Mouse (Mus musculus) ES-E14 (cell line): ENCODE measurements at regions not wholly inside any gene's neighbourhood (a gene's known extent, or its start where the extent isn't known, plus 50 kb on each side); places are given as distances from the start of the nearest gene placed in this dataset.

Experiments
- DNase-seq: peaks from one replicate; pipeline ENCODE4 v3.0.0-alpha.2; 2013; ENCODE audit warnings: low read depth, low spot score
- H3K27ac ChIP-seq: 2 replicates; pipeline ENCODE4 v1.5.1; 2012; ENCODE audit warnings: low read depth, mild to moderate bottlenecking, low read length, moderate library complexity, mixed read lengths; ENCODE audit not compliant: poor library complexity, insufficient read depth, severe bottlenecking
- H3K36me3 ChIP-seq: 2 replicates; pipeline ENCODE4 v1.6.1; 2012; ENCODE audit warnings: mild to moderate bottlenecking, low read length, moderate library complexity, mixed read lengths; ENCODE audit not compliant: control insufficient read depth, poor library complexity, insufficient read depth, severe bottlenecking
- H3K4me1 ChIP-seq, 2 experiments: fragments of 150-350 bp in 1 of 2; sonication (generic) in 1 of 2; 2 replicates each; pipeline ENCODE4 v1.6.1; 2012; ENCODE audit warnings: low read length in 2 of 2, mild to moderate bottlenecking in 1 of 2, mixed read lengths in 1 of 2; ENCODE audit not compliant: control insufficient read depth in 2 of 2, insufficient read depth in 2 of 2, poor library complexity in 1 of 2
- H3K4me3 ChIP-seq, 2 experiments: fragments of 150-350 bp in 1 of 2; sonication (generic) in 1 of 2; 2 replicates each; pipeline ENCODE4 v1.5.1; 2012; ENCODE audit warnings: low read length in 2 of 2, low read depth in 1 of 2, mild to moderate bottlenecking in 1 of 2, mixed read lengths in 1 of 2; ENCODE audit not compliant: insufficient read depth in 1 of 2, poor library complexity in 1 of 2, severe bottlenecking in 1 of 2
- H3K9ac ChIP-seq: 2 replicates; pipeline ENCODE4 v1.6.1; 2012; ENCODE audit warnings: low read depth, mild to moderate bottlenecking, low read length, mixed read lengths; ENCODE audit not compliant: poor library complexity, insufficient read depth, severe bottlenecking
- H3K9me3 ChIP-seq: fragments of 150-350 bp; sonication (generic); 2 replicates; pipeline ENCODE4 v1.6.1; 2012; ENCODE audit warnings: low read depth, mild to moderate bottlenecking, low read length; ENCODE audit not compliant: control insufficient read depth, insufficient read depth
- CHD2 ChIP-seq: IDR thresholded peaks from 2 replicates; pipeline ENCODE4 v1.6.1; 2014; ENCODE audit warnings: mild to moderate bottlenecking, low read depth, low read length, inconsistent platforms
- HCFC1 ChIP-seq: IDR thresholded peaks from 2 replicates; pipeline ENCODE4 v1.6.1; 2012; ENCODE audit warnings: low read length, inconsistent platforms, borderline replicate concordance; ENCODE audit not compliant: insufficient read depth
- MAFK ChIP-seq: IDR thresholded peaks from 2 replicates; pipeline ENCODE4 v1.6.1; 2014; ENCODE audit warnings: mild to moderate bottlenecking, low read depth, low read length, inconsistent platforms; ENCODE audit not compliant: insufficient read depth
- ZC3H11A ChIP-seq: IDR thresholded peaks from 2 replicates; pipeline ENCODE4 v1.6.1; 2012; ENCODE audit warnings: low read depth, mild to moderate bottlenecking, inconsistent platforms, low read length, borderline replicate concordance
- ZNF384 ChIP-seq: IDR thresholded peaks from 2 replicates; pipeline ENCODE4 v1.6.1; 2012; ENCODE audit warnings: low read depth, low read length, inconsistent platforms
- in situ Hi-C, 2 experiments: fragments of 600-800 bp; cut with MboI; formaldehyde crosslinking; loops; one replicate each; pipeline ENCODE4 v1.15.1; 2025; ENCODE audit warnings: low sequenced_read_pairs in 2 of 2, inconsistent platforms in 1 of 2; ENCODE audit not compliant: unreplicated experiment in 2 of 2

DNA sequence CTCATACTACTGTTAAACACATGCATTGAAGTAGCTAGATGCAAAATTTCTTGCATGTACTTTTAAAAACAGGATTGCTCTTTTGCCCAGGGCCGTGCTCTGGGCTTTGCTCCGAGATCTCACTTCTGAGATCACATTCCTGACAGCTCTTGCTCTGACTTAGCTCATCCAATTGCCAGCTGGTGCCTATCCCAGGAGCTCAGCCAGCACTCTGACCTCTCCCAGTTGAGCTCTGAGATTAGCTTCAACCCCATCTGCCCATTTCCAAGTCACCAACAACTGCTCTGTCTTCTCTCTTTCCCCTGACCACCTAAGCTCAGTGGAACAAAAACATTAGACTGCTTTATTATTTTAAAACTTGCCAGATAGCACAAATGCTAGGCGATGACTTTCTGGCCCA is 572.4 kb downstream of the Pla2g4a start:
- H3K36me3 ChIP-seq, result no peaks in the 10 kb centered on the region
- H3K9ac ChIP-seq, result no peak overlapping the region
- no peak overlapping the region for H3K4me3 ChIP-seq
- peaks cover 1% of the 10 kb centered on the region; the same call in 1 of the 2 replicates for H3K9me3 ChIP-seq
- TF ChIP-seq ZNF384, result no peak
- no peaks in the 10 kb centered on the region for H3K4me1 ChIP-seq
- no peak for DNase-seq
- no peak overlapping the region for H3K27ac ChIP-seq
- in situ Hi-C loops, result no loop called here

DNA sequence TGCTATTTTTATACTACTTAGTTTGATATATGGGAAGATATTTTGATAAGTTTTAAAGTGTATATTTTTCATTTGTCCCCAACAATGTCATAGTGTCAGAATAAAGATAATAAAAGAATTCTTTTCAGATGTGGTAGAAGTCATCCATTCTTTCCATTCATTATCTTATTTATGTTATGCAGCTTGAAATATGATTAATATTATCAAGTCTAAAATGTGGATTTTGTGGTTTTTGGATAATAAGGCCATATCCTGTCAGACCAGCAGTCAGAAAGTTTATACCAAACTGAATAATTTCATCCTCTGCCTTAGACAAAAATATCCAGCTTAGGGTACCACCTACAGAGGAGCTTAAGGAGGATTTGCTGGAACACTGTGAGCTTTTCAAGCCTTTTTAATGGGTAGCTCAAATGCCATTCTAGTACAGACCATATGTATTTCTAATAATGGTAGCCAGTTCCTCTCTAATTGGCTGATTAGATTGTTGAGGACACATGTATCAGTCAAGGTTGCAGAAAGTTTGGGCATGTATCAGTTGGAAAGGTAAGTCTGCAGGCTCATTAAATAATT is 609.7 kb downstream of the Pla2g4a start:
- no peaks in the 10 kb centered on the region for H3K36me3 ChIP-seq
- no peak overlapping the region for H3K4me3 ChIP-seq
- TF ChIP-seq ZC3H11A (no peak), ZNF384 (no peak), CHD2 (no peak), MAFK (no peak), HCFC1 (no peak)
- no peak for DNase-seq
- no peaks in the 10 kb centered on the region for H3K4me1 ChIP-seq
- no peak overlapping the region for H3K9ac ChIP-seq
- H3K9me3 ChIP-seq, result no peaks in the 10 kb centered on the region
- no peak overlapping the region for H3K27ac ChIP-seq
- in situ Hi-C loops, result no loop called here

DNA sequence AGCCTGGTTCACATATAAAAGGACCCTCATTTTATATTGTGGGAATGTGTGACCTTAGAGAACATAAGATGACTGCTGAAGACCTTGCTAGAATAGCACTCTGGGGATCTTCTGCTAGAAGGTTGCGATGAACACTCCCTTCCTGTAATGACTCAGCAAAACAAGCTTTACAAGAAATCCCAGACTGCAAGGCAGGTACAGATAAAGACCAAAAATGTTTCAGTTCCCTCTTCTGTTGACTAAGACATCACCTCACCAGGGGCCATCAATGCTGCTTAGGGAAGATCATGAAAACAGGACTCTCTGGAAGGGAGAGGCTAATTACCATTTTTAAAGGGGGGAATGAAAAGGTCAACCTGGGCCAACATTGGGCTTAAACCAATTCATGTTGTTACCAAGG is 613.7 kb downstream of the Pla2g4a start:
- TF ChIP-seq ZC3H11A (no peak), ZNF384 (no peak), CHD2 (no peak), HCFC1 (no peak), MAFK (0 out of 2 replicates have a peak, but pooled peaks have one; percentile 26)
- no peaks in the 10 kb centered on the region for H3K36me3 ChIP-seq
- H3K4me3 ChIP-seq, result no peak overlapping the region
- no peak overlapping the region for H3K27ac ChIP-seq
- no peaks in the 10 kb centered on the region for H3K9me3 ChIP-seq
- no peak overlapping the region for H3K9ac ChIP-seq
- no peaks in the 10 kb centered on the region for H3K4me1 ChIP-seq
- in situ Hi-C loops, result no loop called here
- DNase-seq, result no peak

DNA sequence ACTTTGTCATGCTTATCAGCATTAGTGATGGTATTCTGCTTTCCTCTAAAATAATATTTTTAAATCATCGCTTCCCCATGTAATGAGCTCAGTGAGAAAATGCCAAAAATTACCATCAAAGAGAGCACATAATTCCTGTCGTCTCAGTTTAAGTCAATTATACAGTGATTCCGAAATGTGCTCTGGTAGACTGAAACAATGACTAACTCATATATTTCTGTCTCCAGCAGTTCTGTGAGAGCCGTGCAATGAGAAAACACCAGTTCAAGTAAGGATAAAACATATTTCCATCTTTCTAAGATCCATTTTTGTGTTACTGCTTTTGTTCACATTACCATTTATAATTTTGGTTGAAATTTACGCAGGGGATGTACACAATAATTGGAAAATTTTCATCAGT is 622.9 kb downstream of the Pla2g4a start:
- Histone ChIP-seq H3K4me1 (no peaks in the 10 kb centered on the region), H3K36me3 (no peaks in the 10 kb centered on the region), H3K9me3 (no peaks in the 10 kb centered on the region), H3K9ac (no peak overlapping the region), H3K4me3 (no peak overlapping the region), H3K27ac (no peak overlapping the region)
- in situ Hi-C loops, result no loop called here
- no peak for DNase-seq
- TF ChIP-seq MAFK, result no peak
- TF ChIP-seq ZC3H11A, result no peak
- TF ChIP-seq ZNF384, result no peak
- TF ChIP-seq CHD2, result no peak
- TF ChIP-seq HCFC1, result no peak

DNA sequence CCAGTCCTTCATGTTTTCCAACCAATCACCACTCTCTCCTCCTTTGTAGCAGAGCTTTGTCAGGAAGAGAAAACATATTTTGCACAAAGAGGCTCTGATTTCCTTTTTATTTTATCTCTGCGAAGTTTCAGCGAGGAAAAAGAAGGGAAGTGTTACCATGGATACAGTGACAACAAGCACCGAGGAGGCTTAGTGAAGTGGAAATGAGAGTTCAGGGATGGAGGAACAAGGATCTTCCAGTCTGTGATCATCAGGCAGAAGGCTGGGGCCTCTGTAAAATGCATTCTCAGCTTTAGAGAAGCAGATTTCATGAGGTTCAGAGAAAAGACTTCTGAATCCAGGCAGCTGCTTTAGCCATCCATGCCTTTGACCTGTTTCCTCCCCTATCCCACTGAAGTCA is 628.9 kb downstream of the Pla2g4a start:
- TF ChIP-seq ZNF384, result no peak
- no peak for TF ChIP-seq HCFC1
- no peak for TF ChIP-seq CHD2
- TF ChIP-seq ZC3H11A, result no peak
- in situ Hi-C loops, result no loop called here
- Histone ChIP-seq H3K9ac (no peak overlapping the region), H3K36me3 (no peaks in the 10 kb centered on the region), H3K4me3 (no peak overlapping the region), H3K4me1 (no peaks in the 10 kb centered on the region), H3K27ac (no peak overlapping the region), H3K9me3 (no peaks in the 10 kb centered on the region)
- DNase-seq, result no peak
